Mouse (Mus musculus): Measurements from ENCODE around the gene Fbxo34. TPM values are rescaled to one million over a fixed set of nuclear protein-coding genes. Genes with fewer than 3 reads are reported as not detected.
A peak's percentile ranks its signal among the peaks of the same experiment; 100 is the strongest.

The Fbxo34 gene
- polyA plus RNA-seq, 1 experiment from 2014 or later, result 23.3 TPM

DNA sequence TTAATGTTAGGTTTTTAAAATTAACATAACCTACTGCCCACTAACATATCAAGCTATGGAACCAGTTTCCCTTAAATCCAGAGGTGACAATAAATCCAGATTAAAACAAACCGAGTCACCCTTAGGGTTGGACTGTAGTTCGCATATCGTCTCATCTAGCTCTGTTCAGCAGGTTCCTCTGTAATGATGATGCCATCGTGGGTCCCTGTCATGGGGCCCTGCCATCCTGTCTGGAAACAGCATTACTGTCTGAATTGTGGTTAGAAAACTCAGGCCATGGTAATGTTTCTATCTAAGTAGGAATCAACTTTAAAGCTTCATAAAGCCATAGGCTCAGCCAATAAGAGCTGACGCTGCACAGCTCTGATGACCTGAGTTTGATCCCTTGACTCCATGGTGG is 48.4 kb downstream of the Fbxo34 start:
- Histone ChIP-seq H3K4me2 (no peak overlapping the region), H3K27ac (no peak overlapping the region), H3K9ac (no peak overlapping the region), H3K27me3 (replicated peaks) (no peaks in the 10 kb centered on the region), H3K9me3 (no peaks in the 10 kb centered on the region), H3K4me3 (replicated peaks) (no peak overlapping the region), H3K36me3 (no peaks in the 10 kb centered on the region), H3K4me1 (no peaks in the 10 kb centered on the region)
- 75% methylated on average over 5 of the region's 5 CpGs for WGBS
- no peak for ATAC-seq (ENCODE audit: insufficient read depth, low FRiP score, low read depth)

DNA sequence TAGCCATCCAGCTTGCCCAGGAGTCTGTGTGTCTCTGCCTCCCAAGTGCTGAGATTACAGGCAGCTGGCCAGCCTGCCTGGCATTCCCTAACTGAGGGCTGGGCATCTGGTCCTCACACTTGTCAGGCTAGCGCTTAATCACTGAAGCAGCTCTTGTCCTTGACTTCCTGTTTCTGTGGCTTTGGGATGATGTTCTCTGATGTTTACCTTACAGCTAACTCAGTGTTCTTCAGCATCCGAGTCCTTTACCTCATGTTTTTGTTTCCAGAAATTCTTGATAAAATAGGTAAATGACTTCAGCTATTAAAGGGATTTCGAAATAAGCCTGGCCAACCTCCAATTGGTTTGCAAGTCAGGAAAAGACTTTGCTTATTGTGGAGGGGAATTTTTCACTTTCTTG is 53.8 kb downstream of the Fbxo34 start:
- no peaks in the 10 kb centered on the region for H3K9me3 ChIP-seq
- no peak for ATAC-seq (ENCODE audit: insufficient read depth, low FRiP score, low read depth)
- H3K4me3 ChIP-seq (replicated peaks), result no peak overlapping the region
- no peak overlapping the region for H3K27ac ChIP-seq
- no peaks in the 10 kb centered on the region for H3K27me3 ChIP-seq (replicated peaks)
- no peaks in the 10 kb centered on the region for H3K36me3 ChIP-seq
- H3K4me2 ChIP-seq, result no peak overlapping the region
- no peak overlapping the region for H3K9ac ChIP-seq
- 73% methylated on average over 3 of the region's 3 CpGs for WGBS
- H3K4me1 ChIP-seq, result no peaks in the 10 kb centered on the region

DNA sequence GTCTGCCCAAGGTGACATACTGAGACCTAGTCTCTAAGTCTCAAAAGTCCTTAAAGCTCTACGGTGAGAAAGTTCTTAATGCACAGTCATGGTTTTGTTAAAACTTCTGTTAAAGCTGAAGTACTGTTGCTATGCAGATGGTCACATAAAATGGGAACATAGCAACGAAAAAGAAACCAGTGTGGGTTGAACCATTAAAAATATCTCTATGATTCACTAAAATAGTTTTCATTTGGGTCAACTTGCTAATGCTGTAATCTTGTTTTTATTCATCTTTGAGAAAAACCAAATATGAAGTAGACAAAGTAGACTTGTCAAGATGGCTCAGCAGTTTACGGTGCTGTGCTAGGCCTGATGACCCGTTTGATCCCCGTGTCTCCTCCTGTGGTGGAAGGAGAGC is 56.5 kb downstream of the Fbxo34 start:
- Histone ChIP-seq H3K9me3 (no peaks in the 10 kb centered on the region), H3K27me3 (replicated peaks) (no peaks in the 10 kb centered on the region), H3K9ac (no peak overlapping the region), H3K36me3 (no peaks in the 10 kb centered on the region), H3K4me3 (replicated peaks) (no peak overlapping the region), H3K4me2 (no peak overlapping the region), H3K4me1 (no peaks in the 10 kb centered on the region), H3K27ac (no peak overlapping the region)
- no peak for ATAC-seq (ENCODE audit: insufficient read depth, low FRiP score, low read depth)
- WGBS, result 93% methylated on average over 5 of the region's 5 CpGs

DNA sequence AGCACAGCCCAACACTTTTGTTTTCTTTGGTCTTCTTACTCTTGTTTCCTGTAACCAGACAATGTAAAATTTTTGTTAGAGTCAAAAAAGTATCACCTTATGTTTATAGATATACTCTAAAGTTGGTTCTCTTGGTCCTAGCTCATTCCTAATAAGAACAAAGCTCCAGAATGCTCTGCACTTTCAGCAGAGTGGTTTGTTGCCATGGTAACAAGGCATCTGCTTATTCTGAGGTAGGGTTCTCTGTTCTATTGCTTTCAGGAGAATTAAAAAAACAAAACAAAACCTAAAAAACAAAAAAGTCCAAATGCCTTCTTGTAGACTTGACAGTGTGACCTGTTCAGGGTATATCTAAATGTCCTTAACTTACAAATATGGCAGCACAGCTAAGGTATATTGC is 57.8 kb downstream of the Fbxo34 start:
- H3K9me3 ChIP-seq, result no peaks in the 10 kb centered on the region
- ATAC-seq (ENCODE audit: insufficient read depth, low FRiP score, low read depth), result no peak
- H3K4me3 ChIP-seq (replicated peaks), result no peak overlapping the region
- H3K27ac ChIP-seq, result no peak overlapping the region
- no peaks in the 10 kb centered on the region for H3K27me3 ChIP-seq (replicated peaks)
- no peaks in the 10 kb centered on the region for H3K4me1 ChIP-seq
- H3K36me3 ChIP-seq, result no peaks in the 10 kb centered on the region
- H3K9ac ChIP-seq, result no peak overlapping the region
- H3K4me2 ChIP-seq, result no peak overlapping the region

DNA sequence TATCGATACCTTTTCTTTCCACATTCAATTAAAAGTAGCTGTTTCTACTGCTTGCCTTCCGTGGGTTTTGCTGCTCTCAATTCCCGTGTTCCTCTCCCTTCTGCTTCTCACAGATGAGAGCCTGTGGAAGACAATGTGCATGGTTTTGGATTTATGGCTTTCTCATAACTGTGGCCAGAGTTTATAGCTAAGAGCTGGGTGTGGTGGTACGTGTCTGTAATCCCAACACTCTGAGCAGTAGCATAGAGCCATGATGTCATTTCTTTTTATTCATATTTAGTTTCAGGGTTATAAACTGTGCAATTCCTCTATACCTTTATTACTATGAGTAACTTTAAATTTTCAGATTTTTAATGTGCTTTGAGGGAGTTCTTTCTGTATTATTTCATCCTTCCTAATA is 60.0 kb downstream of the Fbxo34 start:
- Histone ChIP-seq H3K4me3 (replicated peaks) (no peak overlapping the region), H3K4me2 (no peak overlapping the region), H3K27me3 (replicated peaks) (no peaks in the 10 kb centered on the region), H3K27ac (no peak overlapping the region), H3K9me3 (no peaks in the 10 kb centered on the region), H3K4me1 (0 out of 2 replicates have a peak, but pooled peaks cover 3% of the 10 kb centered on the region), H3K9ac (no peak overlapping the region), H3K36me3 (no peaks in the 10 kb centered on the region)
- ATAC-seq (ENCODE audit: insufficient read depth, low FRiP score, low read depth), result no peak
- 81% methylated on average over 4 of the region's 4 CpGs for WGBS

DNA sequence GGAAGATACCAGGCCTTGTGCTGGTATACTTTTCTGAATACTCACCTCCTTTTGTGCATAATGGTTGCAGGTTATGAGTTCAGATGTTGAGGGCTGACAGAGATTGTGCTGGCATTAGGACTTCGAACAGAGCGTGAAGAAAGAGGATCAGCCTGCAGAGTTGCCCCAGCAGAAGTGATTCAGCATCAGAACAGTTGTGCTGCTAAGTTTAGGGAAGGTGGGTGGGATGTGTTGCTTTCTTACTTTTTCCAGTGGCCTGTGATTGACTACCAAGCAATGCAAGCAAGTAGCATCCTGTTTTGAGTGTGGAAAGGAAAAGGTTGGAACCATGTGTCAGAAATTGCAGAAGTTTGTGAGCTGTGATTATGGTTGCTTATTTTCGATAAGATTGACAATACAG is 63.4 kb downstream of the Fbxo34 start:
- 93% methylated on average over 3 of the region's 3 CpGs for WGBS
- Histone ChIP-seq H3K27ac (no peak overlapping the region), H3K4me3 (replicated peaks) (no peak overlapping the region), H3K4me1 (0 out of 2 replicates have a peak, but pooled peaks cover 4% of the 10 kb centered on the region), H3K4me2 (no peak overlapping the region), H3K9me3 (no peaks in the 10 kb centered on the region), H3K9ac (no peak overlapping the region), H3K27me3 (replicated peaks) (no peaks in the 10 kb centered on the region), H3K36me3 (no peaks in the 10 kb centered on the region)
- ATAC-seq (ENCODE audit: insufficient read depth, low FRiP score, low read depth), result no peak

DNA sequence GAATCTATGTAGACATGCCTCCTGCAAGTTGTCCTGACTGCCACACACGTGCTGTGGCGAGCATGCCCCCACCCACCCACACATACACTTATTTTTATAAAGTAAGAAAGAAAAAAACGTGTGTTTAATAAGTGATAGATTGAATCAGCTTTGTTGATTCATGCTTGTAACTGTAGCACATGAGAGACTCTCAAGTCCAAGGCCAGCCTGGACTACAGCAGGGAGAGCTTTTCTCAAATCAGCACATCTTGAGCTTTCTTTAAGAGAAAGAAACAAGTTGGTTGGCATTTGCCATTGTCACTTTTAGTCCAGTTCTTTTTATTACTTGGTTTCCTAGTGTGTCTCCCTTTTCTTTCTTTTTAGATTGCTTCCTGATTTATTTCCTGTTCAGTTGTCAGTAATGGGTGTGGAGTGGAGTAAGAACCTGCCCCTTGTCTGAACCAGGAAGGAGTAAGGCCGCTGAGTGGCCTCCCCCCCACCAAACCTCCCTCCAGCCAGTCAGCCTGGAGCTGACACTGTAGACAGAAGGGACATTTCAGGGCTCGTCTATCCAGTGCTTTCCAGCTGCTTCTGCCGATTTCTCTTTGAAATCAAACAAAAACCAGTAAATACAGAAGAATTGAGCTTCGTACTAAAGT is 64.7 kb downstream of the Fbxo34 start:
- WGBS, result 28% methylated on average over 7 of the region's 7 CpGs
- Histone ChIP-seq H3K4me1 (0 out of 2 replicates have a peak, but pooled peaks cover 4% of the 10 kb centered on the region), H3K4me3 (replicated peaks) (no peak overlapping the region), H3K36me3 (no peaks in the 10 kb centered on the region), H3K9ac (no peak overlapping the region), H3K27me3 (replicated peaks) (no peaks in the 10 kb centered on the region), H3K27ac (peak overlapping the region; percentile 86), H3K4me2 (peak overlapping the region; percentile 21; the same call in 1 of the 2 replicates), H3K9me3 (no peaks in the 10 kb centered on the region)
- ATAC-seq (ENCODE audit: insufficient read depth, low FRiP score, low read depth), result peak; percentile 90

DNA sequence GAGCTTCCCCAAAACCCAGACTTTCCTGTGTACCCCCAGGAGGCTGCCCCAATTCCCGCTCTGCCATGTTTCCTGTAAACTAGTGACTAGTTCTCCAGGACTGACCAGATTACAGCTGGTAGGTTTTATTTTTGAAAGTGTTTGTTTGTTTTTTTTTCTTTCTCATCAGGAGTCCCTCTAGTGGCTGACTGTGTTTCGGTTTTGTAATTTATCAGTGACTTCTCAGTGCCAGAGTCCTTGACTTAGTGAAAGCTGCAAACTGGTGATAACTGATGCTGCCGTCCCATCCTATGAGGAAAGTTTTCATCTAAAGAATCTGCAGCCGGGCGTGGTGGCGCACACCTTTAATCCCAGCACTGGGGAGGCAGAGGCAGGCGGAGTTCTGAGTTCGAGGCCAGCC is 65.4 kb downstream of the Fbxo34 start:
- no peak overlapping the region for H3K4me3 ChIP-seq (replicated peaks)
- H3K27me3 ChIP-seq (replicated peaks), result no peaks in the 10 kb centered on the region
- peak overlapping the region; percentile 86 for H3K27ac ChIP-seq
- no peak overlapping the region for H3K9ac ChIP-seq
- H3K9me3 ChIP-seq, result no peaks in the 10 kb centered on the region
- 82% methylated on average over 8 of the region's 8 CpGs for WGBS
- no peak for ATAC-seq (ENCODE audit: insufficient read depth, low FRiP score, low read depth)
- no peak overlapping the region for H3K4me2 ChIP-seq
- H3K36me3 ChIP-seq, result no peaks in the 10 kb centered on the region
- 0 out of 2 replicates have a peak, but pooled peaks cover 4% of the 10 kb centered on the region for H3K4me1 ChIP-seq

DNA sequence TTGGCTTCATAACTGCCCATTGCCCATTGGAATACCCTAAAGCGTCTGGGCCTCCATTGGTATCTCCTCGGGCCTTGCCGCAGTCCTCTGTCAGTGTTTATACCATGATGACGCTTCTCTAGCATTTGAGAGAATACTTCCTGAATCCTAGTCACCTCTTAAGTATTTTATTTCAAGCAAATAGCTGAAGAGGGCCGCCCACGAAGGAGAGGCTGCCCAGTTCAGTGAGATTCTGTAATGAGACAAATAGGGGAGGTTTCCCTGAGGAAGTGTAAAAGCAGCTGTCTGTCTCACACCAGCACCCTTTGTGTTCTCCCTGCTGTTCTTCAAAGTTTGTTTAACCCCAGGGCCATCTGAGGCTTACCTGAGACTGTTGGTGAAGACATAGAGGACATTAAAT is 66.5 kb downstream of the Fbxo34 start:
- Histone ChIP-seq H3K4me2 (no peak overlapping the region), H3K27ac (no peak overlapping the region), H3K36me3 (no peaks in the 10 kb centered on the region), H3K4me3 (replicated peaks) (no peak overlapping the region), H3K9ac (no peak overlapping the region), H3K27me3 (replicated peaks) (no peaks in the 10 kb centered on the region), H3K4me1 (0 out of 2 replicates have a peak, but pooled peaks cover 4% of the 10 kb centered on the region), H3K9me3 (no peaks in the 10 kb centered on the region)
- ATAC-seq (ENCODE audit: insufficient read depth, low FRiP score, low read depth), result no peak
- WGBS, result 76% methylated on average over 6 of the region's 6 CpGs

DNA sequence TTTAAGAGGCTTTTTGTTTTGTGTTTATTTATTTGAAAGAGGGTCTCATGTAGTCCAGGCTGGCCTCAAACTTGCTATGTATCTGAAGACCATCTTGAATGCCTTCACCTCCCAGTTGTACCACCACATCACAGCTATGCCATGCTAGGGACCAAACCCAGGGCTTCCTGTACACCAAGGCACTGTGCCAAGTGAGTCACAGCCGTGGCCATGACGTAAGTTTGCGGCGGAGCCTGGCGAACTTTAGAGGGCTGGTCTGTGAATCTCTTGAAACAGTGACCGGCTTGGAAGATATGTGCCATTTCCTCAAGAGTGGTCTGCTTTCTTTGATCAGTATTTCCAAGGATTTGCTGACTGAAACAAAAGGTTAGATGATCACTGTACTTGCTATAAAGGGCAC is 68.4 kb downstream of the Fbxo34 start:
- no peak overlapping the region for H3K27ac ChIP-seq
- no peaks in the 10 kb centered on the region for H3K27me3 ChIP-seq (replicated peaks)
- no peak overlapping the region for H3K9ac ChIP-seq
- H3K9me3 ChIP-seq, result no peaks in the 10 kb centered on the region
- H3K4me1 ChIP-seq, result 0 out of 2 replicates have a peak, but pooled peaks cover 4% of the 10 kb centered on the region
- H3K4me2 ChIP-seq, result no peak overlapping the region
- WGBS, result 78% methylated on average over 6 of the region's 6 CpGs
- H3K36me3 ChIP-seq, result no peaks in the 10 kb centered on the region
- no peak for ATAC-seq (ENCODE audit: insufficient read depth, low FRiP score, low read depth)
- H3K4me3 ChIP-seq (replicated peaks), result no peak overlapping the region

DNA sequence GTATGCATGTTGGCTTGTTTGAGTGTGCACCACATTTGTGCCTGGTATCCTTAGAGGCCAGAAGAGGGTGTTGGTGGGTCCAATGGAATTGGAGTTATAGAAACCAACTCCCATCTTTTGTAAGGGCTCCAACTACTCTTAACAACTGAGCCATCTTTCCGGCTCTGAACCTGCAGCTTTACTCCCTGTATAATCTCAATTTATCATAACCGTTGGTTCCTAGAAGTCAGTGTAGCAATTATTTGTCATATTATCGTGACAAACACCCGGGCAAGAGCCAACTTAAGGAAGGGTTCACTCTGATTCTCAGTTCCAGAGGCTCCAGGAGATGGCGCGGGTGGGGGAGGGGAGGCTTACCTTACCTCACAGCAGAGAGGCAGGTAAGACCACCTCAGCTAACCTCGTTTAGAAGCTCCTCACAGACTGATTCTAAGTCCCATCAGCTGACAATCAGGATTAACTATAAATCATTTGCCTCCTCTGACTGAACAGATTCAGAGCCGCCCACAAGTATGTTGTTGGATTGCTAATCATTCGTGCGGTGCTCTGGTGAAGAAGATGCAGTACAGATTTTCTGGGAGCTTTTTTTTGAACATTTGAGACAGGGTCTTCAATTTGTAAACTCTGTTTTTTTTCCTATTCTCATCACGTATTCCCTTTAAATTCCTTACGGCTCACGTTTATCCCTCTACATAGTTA is 70.7 kb downstream of the Fbxo34 start:
- Histone ChIP-seq H3K4me2 (no peak overlapping the region), H3K27ac (no peak overlapping the region), H3K9me3 (no peaks in the 10 kb centered on the region), H3K9ac (no peak overlapping the region), H3K36me3 (no peaks in the 10 kb centered on the region), H3K4me1 (no peaks in the 10 kb centered on the region), H3K27me3 (replicated peaks) (no peaks in the 10 kb centered on the region), H3K4me3 (replicated peaks) (no peak overlapping the region)
- WGBS, result 81% methylated on average over 13 of the region's 13 CpGs
- no peak for ATAC-seq (ENCODE audit: insufficient read depth, low FRiP score, low read depth)

DNA sequence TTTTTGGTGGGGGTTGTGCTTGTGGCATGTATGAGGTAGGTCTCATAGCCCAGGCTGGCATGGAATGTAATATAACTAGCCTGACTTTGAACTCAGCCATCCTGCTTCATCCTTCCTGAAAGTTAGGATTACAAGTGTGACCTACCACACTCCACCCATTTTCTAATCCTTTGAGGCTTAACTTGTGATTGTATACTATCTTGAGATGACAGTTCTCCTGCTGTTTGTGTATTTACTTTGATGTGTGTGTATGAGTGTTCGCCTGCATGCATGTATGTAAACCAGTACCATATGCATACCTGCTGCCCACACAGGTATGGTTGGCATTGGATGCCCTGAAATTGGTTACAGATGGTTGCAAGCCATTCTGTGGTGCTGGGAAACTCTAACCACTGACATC is 71.4 kb downstream of the Fbxo34 start:
- ATAC-seq (ENCODE audit: insufficient read depth, low FRiP score, low read depth), result no peak; the same call in 1 of the 2 replicates

More for the DNA sequence above, 71.4 kb downstream of the Fbxo34 start:
- Histone ChIP-seq H3K36me3 (no peaks in the 10 kb centered on the region), H3K9me3 (no peaks in the 10 kb centered on the region), H3K27ac (0 out of 2 replicates have a peak overlapping the region, but pooled peaks have one; percentile 4), H3K27me3 (replicated peaks) (no peaks in the 10 kb centered on the region), H3K4me1 (no peaks in the 10 kb centered on the region), H3K4me3 (replicated peaks) (no peak overlapping the region), H3K9ac (no peak overlapping the region), H3K4me2 (no peak overlapping the region)
- 81% methylated on average over 1 of the region's 1 CpGs for WGBS
